Mouse (Mus musculus) olfactory bulb, adult 2 months (tissue): ENCODE measurements around the gene Fhad1. TPM values are rescaled to one million over a fixed set of nuclear protein-coding genes. Genes with fewer than 3 reads are reported as not detected.

Experiments
- H3K27ac ChIP-seq: fragments of 200-500 bp; 2 replicates; pipeline ENCODE4 v1.5.1; 2012; ENCODE audit warnings: low read depth, low read length; ENCODE audit not compliant: insufficient read depth
- H3K4me1 ChIP-seq: fragments of 200-500 bp; 2 replicates; pipeline ENCODE4 v1.6.1; 2012; ENCODE audit warnings: low read length; ENCODE audit not compliant: control insufficient read depth, insufficient read depth
- H3K4me3 ChIP-seq: fragments of 200-500 bp; 2 replicates; pipeline ENCODE4 v1.5.1; 2012; ENCODE audit warnings: mild to moderate bottlenecking, low read depth, low read length, moderate library complexity; ENCODE audit not compliant: insufficient read depth
- CTCF ChIP-seq: fragments of 200-500 bp; IDR thresholded peaks from 2 replicates; pipeline ENCODE4 v1.5.1; 2012; ENCODE audit warnings: low read depth, mild to moderate bottlenecking, low read length, moderate library complexity; ENCODE audit not compliant: insufficient read depth
- POLR2A ChIP-seq: fragments of 200-500 bp; IDR thresholded peaks from 2 replicates; pipeline ENCODE4 v1.6.1; 2012; ENCODE audit warnings: mild to moderate bottlenecking, low read depth, low read length, moderate library complexity; ENCODE audit not compliant: insufficient read depth
- WGBS: fragments of 180-500 bp; shearing (Covaris S2); methylation state at CpG from one replicate; pipeline ENCODE4 v1.1.7; 2018; 5-methylcytosine and 5-hydroxymethylcytosine counted together
- polyA plus RNA-seq: library from polyadenylated mRNA; stranded (reverse); fragments of >200 nt; gene quantifications from 2 replicates; pipeline ENCODE4 v1.2.4, GENCODE M21; 2012; ENCODE audit warnings: low replicate concordance; ENCODE audit not compliant: missing spikeins, insufficient read depth, insufficient read length

Gene Fhad1
- polyA plus RNA-seq, 1 experiment: not detected

DNA sequence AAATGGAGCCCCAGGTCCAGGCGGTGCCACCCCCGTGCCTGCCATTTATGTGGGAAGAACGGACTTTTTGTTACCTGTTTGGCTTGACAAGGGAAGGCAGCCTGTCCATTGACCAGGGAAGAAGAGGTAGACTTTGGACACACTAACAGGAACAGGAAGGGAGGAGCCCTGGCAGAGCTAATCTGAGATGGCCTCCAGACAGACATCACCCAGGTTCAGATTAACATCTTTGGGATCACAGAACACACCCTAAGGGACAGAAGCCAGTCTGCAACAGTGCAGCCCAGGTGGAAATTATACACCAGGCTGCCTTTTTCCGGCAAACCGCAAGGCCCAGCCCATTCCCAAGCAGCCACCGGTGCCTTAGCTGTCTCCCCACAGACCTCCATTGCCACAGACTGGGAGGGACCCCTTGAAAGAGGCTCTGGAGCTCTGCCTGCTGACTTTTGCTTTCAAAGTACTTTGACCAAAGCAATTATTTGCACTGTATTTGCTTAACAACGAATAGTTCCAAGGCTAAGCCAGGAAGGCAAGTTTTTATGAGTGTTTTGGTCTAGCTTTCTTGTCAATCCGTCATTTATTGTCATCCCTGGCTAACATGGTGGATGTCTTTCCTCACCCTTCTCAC is 121.6 kb downstream of the Fhad1 start:
- TF ChIP-seq CTCF (no peak), POLR2A (no peak)
- peaks cover 16% of the 10 kb centered on the region for H3K4me1 ChIP-seq
- no peak overlapping the region for H3K4me3 ChIP-seq
- 88% methylated on average over 8 of the region's 8 CpGs for WGBS
- H3K27ac ChIP-seq: no peak overlapping the region

DNA sequence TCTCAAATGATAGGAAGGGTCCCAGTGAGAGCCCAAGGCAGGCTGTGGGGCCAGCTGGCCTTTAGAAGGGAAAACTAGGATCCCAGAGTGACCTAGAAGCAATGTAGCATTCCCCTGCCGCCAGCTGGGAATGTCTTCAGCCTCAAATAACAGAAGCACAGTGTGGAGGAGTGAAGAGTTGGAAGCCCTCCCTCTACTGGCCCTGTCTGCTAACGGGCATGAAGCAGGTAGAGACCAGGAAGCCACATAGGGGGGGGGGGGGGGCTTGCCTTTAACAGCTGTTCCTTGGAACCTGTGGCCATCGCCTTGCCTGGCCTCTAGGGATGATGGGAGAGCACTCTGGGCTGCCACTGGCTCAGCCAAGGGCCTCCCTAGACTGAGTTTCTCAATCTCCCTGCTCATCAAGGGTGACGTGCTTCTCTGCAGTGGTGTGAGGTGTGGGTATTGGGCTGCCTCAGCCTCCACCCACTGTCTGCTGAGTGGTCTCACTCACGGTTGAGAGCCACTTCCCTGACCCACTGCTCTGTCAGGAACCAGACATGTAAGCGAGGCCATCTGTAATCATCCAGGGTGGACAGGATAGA is 128.4 kb downstream of the Fhad1 start:
- no peak for TF ChIP-seq CTCF
- no peak for TF ChIP-seq POLR2A
- Histone ChIP-seq H3K4me3 (no peak overlapping the region), H3K27ac (no peak overlapping the region), H3K4me1 (peaks cover 14% of the 10 kb centered on the region)
- WGBS: 63% methylated on average over 6 of the region's 6 CpGs

DNA sequence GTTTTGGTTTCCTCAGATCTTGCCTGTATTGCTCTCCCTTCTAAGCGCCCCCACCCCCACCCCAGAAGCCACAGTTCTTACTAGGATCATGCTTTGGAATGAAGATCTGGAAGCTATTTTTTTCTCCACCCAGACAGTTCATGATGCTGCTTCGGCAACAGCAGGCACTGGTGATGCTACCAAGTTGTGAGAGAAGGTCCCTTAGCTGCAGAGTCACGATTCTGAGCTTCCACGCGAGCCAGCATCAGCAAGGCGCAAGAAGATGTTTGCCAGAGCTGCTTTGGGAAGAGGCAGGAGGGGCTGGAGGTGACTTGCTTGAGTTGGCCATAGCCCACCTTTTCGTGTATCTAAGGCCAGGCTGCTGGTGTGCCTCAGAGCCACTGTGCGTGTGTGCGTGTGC is 129.4 kb downstream of the Fhad1 start:
- Histone ChIP-seq H3K4me3 (no peak overlapping the region), H3K4me1 (peaks cover 14% of the 10 kb centered on the region), H3K27ac (peak overlapping the region; percentile 38; the same call in 1 of the 2 replicates)
- TF ChIP-seq CTCF: no peak
- no peak for TF ChIP-seq POLR2A
- 53% methylated on average over 9 of the region's 9 CpGs for WGBS

DNA sequence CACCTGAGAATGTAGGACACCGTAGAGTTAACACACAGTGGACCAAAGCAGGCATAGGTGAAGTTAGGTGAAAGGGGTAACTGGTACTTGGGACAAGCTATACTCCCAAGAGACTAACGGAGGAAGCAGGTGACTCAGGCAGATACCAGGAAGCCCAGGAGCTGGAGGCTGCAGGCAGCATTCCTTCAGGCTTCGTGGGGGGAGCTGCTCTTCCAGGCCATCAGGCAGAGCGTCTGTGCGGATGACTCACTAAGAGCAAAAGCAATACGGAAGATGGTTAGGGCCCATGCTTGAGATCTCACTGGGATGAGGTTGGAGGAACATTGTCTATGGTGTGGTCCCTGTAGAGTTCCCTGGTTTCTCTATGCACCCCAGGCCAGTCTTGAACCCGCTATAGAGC is 132.0 kb downstream of the Fhad1 start:
- Histone ChIP-seq H3K4me3 (no peak overlapping the region), H3K4me1 (peaks cover 16% of the 10 kb centered on the region), H3K27ac (no peak overlapping the region)
- WGBS: 70% methylated on average over 7 of the region's 7 CpGs
- TF ChIP-seq POLR2A (no peak), CTCF (no peak)

DNA sequence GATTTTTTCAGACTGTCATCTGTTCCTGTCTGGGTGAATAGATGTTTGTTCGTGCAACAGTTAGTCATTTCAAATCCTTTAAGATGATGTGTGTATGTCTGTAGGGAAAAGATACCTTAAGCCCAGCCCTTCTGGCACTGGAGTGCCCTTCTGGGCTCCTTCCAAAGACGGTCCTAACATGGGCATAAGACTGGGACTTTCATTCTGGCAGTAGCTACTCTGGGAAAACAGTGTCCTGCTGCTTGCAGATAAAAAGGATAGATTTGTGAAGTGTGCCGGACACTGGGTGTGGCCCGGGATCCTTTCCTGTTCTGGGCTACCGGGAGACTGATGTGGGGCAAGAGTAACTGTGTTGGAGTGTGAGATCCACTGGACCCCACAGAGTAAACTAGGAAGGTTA is 132.9 kb downstream of the Fhad1 start:
- H3K27ac ChIP-seq: no peak overlapping the region
- no peak for TF ChIP-seq CTCF
- TF ChIP-seq POLR2A: no peak
- H3K4me3 ChIP-seq: no peak overlapping the region
- 76% methylated on average over 5 of the region's 5 CpGs for WGBS
- peaks cover 16% of the 10 kb centered on the region for H3K4me1 ChIP-seq

DNA sequence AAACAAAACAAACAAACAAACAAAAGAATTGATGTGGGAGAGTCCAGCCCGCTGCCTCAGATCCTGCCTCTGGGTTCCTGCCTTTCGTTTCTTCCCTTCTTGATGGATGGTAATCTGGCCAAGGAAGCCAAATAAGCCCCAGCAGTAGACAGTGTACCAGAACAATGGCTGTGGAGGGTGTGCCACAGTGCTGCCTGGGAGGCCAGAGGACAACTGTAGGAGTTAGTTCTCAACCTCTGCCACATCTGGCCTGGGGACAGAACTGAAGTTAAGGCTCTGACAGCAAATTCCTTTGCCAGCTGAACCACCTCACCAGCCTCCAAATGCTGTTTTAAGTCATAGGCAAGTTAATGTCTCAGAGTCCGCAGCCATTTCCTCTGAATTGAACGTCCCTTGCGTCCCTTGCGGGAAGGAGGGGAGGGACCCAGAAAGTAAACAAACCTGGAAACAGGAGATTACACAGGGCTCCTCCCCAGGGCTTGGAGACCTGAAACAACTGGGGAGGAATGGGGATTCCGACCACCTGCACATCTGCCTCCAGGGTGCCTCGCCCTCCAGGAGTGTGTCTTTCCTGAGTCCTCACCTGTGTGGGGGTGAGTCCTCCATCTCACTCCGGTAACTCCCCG is 133.5 kb downstream of the Fhad1 start:
- no peak overlapping the region for H3K27ac ChIP-seq

DNA sequence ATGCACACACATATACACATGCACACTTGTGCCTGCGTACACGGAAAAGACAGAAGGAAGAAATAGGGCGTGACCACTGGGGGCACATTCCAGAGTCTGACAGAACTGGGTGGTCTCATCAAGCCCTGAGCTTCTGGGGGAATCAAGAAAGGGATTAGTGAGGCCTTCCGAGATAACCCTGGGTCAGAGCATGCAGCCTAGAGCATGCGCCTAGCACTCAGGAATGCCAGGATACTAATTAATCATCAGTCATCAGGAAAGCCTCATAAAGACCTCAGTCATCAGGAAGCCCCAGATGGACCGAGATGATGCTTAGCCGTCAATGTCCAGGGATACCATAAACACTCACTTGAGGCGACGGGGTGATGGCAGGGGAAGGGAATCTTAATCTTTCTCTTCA is 135.0 kb downstream of the Fhad1 start:
- H3K4me3 ChIP-seq: no peak overlapping the region
- no peak overlapping the region for H3K27ac ChIP-seq
- TF ChIP-seq POLR2A (no peak), CTCF (no peak)
- H3K4me1 ChIP-seq: peaks cover 10% of the 10 kb centered on the region
- WGBS: 93% methylated on average over 9 of the region's 9 CpGs

More for the DNA sequence above, 133.5 kb downstream of the Fhad1 start:
- 86% methylated on average over 10 of the region's 10 CpGs for WGBS
- no peak for TF ChIP-seq CTCF
- Histone ChIP-seq H3K4me1 (peaks cover 12% of the 10 kb centered on the region), H3K4me3 (no peak overlapping the region)

DNA sequence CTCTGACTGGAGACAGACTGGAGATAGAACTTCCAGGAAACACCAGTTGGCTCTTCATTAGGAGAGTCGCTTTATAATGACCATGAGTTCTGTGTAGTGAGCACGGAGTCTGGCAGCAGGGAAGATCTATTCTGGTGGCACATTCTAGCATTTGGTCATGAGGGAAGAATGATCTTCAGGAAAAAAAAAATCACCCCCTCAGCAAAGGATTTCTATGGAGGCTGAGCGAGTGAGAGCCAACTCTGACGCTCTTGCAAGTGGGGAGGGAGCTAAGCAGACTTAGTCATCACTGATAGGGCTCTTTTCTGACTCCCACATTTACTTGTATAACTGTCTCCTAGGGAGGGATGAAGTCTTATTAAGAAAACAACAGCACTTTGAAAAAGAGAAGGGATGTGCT is 135.8 kb downstream of the Fhad1 start:
- WGBS: 32% methylated on average over 4 of the region's 4 CpGs
- TF ChIP-seq POLR2A (no peak), CTCF (no peak)
- H3K4me1 ChIP-seq: peaks cover 10% of the 10 kb centered on the region
- H3K27ac ChIP-seq: no peak overlapping the region
- H3K4me3 ChIP-seq: no peak overlapping the region

DNA sequence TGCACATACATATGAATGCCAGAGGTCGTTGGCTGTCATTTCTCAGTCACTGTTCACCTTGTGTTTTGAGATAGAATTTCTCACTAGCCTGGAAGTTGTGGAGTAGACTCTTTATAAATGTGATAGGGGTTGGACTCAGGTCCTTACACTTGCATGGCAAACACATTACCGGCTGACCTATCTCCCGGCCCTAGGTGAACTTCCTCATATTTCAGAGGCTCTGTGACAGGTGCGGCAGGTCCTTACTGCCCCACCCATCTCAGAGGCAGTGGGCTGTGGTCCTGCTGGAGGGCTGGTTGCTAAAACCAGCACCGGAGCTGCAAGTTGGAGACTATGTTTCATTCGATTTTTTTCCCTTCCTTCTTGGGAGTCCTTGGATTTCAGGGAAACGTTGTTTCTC is 136.3 kb downstream of the Fhad1 start:
- Histone ChIP-seq H3K4me1 (peaks cover 10% of the 10 kb centered on the region), H3K27ac (no peak overlapping the region), H3K4me3 (no peak overlapping the region)
- no peak for TF ChIP-seq CTCF
- TF ChIP-seq POLR2A: no peak
- 72% methylated on average over 7 of the region's 7 CpGs for WGBS
